Mouse (Mus musculus) frontal cortex, postnatal 36 days (tissue): Measurements from ENCODE around the gene Rmnd5b.
"Not testable (repeated sequence)": the region's sequence is repeated elsewhere in the genome, so short reads cannot be mapped to it uniquely, and the experiment has no call there.

Experiments used
- DNase-seq, 2 experiments: peaks; one replicate each; pipeline ENCODE4 v3.0.0; 2022; ENCODE audit warnings: low spot score in 2 of 2

Rmnd5b gene

GRCm38 (mm10) chr11:51635525-51636322 lies at the start of gene Rmnd5b:
Gene Rmnd5b, minus strand, starts transcription at chr11:51635896.
- peak; percentile 96 to 97 for DNase-seq

DNA sequence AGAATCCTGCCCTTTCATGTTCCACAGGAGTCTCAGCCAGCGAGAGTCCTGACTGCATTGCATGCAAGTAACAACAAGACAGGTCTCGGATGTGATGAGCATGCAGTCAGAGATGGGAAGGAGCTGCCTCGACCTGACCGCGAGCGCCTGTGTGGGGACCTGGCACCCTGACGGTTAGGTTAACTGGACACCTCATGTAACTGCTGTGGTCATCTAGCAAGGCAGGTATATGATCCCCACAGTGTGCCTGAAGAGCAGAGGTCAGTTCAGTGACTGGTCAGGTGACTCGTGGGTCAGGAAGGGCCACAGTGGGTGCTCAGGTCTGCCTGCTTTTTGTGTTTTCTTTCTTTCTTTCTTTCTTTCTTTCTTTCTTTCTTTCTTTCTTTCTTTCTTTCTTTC lies 46.3 kb upstream of the Rmnd5b start:
- DNase-seq, result no peak

GRCm38 (mm10) chr11:51681324-51681975 lies 45.8 kb upstream of the Rmnd5b start:
- DNase-seq, result peak; percentile 87 to 89

- no peak for DNase-seq
These were observed 43.8 kb upstream of the Rmnd5b start for GRCm38 (mm10) chr11:51679466-51679865.

DNA sequence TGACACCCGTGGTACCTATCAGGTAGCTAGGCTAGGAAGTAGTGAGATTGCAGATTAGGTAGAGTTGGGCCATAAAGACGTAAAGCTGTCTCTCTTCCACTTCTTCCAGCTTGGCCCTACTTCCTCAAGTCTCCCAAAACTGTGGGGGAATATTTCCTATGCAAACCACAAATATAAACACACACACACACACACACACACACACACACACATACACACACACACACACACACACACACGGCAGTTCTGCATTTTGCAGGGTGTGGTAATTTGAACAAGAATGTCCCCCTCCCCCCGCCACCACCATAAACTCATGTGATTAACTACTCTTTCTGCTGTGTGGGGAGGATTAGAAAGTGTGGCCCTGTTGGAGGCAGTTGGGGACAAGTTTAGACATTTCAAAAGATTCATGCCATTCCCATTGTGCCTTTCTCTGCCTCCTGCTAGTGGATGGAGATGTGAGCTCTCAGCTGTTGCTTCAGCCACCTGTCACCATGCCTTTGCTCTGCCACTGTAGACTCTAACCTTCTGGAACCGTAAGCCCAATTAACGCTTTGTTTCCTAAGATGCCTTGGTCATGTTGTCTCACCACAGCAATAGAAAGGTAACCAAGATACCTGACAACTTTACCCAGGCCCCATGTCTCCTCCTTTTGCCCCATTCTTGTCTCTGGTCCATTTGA lies 42.2 kb upstream of the Rmnd5b start:
- DNase-seq, result no peak

DNA sequence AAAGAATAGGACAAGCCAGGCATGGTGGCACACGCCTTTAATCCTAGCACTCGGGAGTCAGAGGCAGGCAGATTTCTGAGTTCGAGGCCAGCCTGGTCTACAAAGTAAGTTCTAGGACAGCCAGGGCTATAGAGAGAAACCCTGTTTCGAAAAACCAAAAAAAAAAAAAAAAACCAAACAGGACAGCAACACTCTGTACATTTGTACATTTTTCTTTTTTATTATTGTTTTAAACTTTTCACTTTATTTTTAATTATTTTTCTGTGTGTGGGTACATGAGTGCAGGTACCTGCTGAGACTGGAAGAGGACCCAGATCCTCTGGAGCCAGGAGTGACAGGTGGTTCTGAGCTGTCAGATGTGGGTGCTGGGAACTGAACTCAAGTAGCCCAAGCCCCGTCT lies 39.7 kb upstream of the Rmnd5b start:
- no peak for DNase-seq

DNA sequence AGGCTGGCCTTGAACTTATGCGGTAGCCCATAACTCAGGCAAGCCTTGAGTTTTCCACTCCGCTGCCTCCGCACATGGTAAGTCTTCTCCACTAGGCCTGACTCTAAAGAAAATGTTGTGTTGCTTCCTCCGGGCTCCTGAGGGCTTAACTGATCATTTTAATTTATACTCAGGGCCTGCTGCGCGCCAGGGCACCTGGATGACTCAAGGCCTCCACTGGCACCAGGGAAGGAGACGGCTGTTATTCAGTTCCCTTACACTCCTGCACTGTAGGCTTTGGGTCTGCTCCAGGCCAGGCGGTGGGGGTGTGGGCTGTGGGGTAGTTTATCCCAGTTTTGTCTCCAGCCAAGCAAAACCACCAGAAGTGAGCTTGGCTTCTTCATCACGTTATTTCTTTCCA lies 37.6 kb upstream of the Rmnd5b start:
- no peak for DNase-seq

DNA sequence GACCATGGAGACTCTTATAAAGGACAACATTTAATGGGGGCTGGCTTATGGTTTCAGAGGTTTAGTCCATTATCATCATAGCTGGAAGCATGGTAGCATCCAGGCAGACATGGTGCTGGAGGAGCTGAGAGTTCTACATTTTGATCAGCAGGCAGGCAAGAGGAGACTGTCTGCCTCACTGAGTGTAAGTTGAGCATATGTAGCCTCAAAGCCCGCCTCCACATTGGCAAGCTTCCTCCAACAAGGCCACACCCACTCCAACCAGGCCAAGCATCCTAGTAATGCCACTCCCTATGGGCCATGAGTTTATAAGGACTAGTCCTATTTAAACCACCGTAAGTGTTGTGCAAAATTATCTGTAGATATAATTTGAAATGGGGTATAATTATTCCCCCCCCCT lies 35.7 kb upstream of the Rmnd5b start:
- DNase-seq, result no peak

GRCm38 (mm10) chr11:51670846-51671245 lies 35.1 kb upstream of the Rmnd5b start:
- DNase-seq, result no peak

- DNase-seq, result not testable (repeated sequence)
These were observed 29.1 kb upstream of the Rmnd5b start for GRCm38 (mm10) chr11:51664747-51665146.

GRCm38 (mm10) chr11:51662632-51663031 lies 26.9 kb upstream of the Rmnd5b start:
- DNase-seq, result no peak

DNA sequence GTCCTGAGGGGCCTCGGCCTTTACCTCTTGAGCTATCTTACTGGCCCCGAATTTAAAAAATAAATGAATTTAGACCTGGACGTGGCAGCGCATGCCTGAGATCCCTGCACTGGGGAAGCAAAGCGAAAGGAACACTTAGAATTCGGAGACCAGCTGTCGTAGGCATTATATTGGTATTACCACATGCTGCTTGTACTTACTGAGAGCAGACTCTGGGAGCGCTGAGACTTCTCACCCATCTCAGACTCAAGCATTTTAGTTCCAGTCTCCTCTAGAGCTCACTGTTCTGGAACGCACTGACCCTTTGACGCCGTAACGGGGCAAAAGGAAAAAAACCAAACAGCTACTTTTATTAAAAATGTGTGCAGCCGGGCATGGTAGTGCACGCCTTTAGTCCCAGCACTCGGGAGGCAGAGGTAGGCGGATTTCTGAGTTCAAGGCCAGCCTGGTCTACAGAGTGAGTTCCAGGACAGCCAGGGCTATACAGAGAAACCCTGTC lies 26.2 kb upstream of the Rmnd5b start:
- DNase-seq, result no peak

GRCm38 (mm10) chr11:51658705-51659104 lies 23.0 kb upstream of the Rmnd5b start:
- peak in 1 of 2 experiments; percentile 35 for DNase-seq

DNA sequence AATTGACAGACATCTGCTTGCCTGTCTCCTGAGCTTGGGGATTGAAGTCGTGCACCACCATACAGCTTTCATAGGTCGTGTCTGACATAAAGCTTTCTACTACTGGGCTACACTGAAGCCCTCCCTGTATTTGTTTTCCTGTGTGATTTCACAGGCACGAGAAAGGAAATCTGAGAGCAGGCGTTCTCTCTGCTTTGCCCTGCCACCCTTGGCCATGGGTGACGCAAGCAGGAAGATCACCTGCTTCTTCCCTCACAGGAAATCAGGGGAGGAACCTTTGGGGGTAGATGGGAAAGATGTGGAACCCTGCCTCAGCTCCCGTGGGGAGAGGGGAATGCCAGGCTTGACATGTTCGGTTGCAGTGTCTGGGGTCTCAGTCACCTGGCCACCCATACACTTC lies 22.6 kb upstream of the Rmnd5b start:
- DNase-seq, result no peak

DNA sequence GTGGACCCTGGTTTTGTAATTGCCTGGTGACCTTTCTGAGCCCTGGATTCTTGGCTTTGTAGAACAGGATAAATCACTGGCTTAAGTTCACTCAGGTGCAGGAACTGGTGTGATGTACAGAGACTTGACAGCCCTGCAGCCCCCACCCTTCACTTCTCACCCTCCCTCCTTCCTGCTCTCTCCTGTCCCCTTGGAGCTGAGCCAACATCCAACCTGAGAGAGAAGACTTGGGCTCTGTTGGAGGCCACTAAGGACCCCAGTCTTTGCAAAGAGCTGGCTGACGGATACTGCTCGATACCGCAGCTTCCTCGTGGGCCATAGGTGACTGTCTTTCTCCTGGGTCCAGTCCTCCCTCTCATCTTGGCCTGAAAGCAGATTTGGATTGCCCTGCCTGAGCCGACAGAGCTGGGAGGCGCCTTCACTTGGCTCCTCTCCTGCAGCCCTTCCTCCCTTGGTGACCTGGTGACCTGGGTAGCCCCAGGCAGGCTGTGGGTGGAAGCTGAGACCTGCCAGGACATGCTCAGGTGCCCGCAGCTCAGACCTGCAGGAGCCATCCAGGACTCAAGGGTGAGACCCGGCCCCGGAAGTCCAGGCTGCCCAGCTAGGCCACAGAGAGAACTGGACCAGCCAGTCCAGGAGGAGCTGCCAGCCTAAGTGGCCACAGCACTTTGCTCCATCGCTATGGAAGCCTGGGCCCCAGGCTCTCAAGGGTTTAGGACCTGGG lies 21.3 kb upstream of the Rmnd5b start:
- no peak for DNase-seq

- no peak for DNase-seq
These were observed 19.2 kb upstream of the Rmnd5b start for GRCm38 (mm10) chr11:51654891-51655290.

DNA sequence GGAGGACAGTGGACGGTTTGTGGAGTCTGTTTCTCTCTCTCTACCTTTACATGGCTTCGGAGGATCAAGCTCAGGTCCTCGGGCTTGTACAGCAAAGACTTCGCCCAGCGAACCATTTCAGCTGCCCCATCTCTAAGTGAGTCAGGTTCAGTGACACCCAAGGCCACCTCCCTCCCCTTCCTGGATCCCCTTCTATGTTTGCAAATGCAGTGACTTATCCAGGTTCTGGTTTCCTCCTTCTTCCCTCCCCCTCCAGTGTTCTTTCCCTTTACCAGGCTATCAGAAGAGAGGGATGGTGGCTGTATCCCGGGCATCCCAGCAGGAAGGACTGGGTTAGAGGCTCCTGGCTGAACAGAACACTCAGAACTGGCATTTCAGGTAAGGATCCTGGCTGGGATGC lies 18.0 kb upstream of the Rmnd5b start:
- DNase-seq, result no peak

GRCm38 (mm10) chr11:51652889-51653418 lies 17.3 kb upstream of the Rmnd5b start:
- DNase-seq, result no peak

DNA sequence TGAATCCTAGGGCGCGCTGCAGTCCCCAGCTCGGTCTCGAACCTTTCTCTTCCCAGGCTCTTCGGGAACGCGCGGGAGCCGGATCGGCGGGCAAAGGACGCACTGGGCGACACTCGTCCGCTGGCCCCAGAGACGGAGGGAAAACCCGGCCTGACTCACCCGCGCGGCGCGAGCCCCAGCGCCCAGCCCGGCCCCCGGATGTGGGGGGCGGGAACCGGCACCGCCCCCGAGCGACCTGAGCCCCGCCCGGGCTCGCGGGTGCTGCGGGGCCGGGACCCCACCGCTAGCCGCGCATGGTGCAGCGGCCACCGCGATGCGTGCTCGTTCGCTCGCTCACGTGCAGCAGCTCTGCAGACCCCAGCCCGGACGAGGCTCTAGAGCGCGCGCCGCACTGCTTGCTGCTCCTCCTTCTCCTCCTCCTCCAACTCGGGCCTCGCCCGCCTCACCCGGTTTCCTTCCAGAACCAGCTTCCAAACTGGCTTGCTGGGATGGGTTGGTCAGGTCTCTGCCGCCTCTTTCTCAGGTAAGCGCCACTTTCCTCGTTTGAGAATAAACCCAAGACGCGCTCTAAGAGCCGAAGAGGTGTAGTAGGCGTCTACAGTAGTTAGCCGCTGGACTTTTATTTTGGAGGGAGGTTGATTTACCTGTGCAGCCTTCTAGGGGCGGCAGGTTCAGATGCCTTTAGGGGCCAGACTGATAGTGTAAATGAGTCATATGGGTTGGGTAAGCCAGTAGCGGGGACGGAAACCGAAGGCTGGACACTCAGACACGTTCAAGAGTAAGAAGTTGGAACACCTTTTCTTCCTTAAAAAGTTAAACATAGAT lies 15.2 kb upstream of the Rmnd5b start, which contains the start of the genes N4bp3 and D930048N14Rik:
Gene N4bp3, minus strand, starts transcription at position 152 of the 825 bp plus-strand sequence.
Gene D930048N14Rik, plus strand, starts transcription at position 264 of the 825 bp plus-strand sequence.
- no peak for DNase-seq

DNA sequence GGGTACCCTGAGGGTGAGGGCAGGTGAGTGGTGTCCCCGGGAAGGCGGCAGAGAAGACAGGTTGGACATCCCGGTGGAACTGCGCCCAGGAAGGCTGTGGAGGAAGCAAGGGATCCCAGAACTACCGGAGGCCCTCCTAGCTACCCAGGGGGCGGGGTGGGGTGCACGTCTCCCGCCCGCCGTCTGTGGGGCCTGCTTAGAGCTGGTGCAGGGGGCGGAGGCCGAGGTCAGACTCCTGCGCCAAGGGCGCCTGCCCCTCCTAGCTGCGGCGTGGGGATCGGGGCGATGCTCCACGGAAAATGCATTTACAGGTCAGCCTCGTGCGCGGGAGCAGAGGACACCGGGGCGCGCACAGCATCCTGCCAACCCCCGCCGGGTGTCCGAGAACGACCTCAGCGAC lies 14.6 kb upstream of the Rmnd5b start:
- DNase-seq, result no peak

DNA sequence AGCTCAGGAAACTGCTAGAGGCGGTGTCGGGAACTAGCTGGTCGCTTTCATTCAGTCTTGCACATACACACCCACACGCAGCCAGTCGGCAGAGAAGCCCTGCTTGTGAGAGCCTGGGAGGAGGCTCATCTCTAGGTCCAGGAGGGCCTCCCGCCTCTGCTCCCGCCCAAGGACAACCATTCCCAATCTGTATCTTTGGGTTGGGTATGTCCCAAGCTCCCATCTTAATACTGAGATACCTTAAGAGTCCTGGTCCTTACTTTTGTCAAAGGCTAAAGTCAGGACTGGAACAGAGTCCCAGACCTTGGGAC lies 14.1 kb upstream of the Rmnd5b start:
- no peak for DNase-seq
